Mouse (Mus musculus): ENCODE data around the gene Zhx3.

DNA sequence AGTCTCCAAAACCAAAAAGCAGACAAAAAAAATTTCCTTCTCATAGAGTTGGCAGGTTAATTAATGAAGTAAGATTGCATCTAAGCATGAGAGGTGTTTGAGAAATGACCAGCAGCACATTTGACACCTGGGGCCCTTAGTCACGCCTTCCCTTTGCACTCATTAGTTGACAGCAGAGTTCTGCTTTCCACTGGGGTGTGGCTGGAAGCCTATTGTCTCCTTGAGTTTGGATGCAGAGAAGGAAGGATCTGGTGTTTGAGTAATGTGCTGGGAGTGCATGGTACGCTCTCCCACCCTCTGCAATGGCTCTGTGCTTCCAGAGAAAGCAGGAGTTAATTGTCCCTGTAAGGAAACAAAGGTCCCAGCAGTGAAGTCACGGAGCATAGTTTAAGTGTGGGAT, 136.3 kb downstream of the Zhx3 start:
- TF ChIP-seq GATA1 (IDR thresholded peaks at IDR 0.05; ENCODE audit: low read length) (no peak), TAL1 (IDR thresholded peaks at IDR 0.05; ENCODE audit: low read length) (no peak)
